Mouse (Mus musculus) lung, adult 2 months (tissue): ENCODE data around the gene Tesk1. TPM values are rescaled to one million over a fixed set of nuclear protein-coding genes. Genes with fewer than 3 reads are reported as not detected.

Source experiments
- DNase-seq: peaks from one replicate; pipeline ENCODE4 v3.0.0; 2022
- H3K4me1 ChIP-seq: fragments of 200-500 bp; 2 replicates; pipeline ENCODE4 v1.6.1; 2011; ENCODE audit warnings: low read length; ENCODE audit not compliant: control insufficient read depth, insufficient read depth
- H3K4me3 ChIP-seq: fragments of 200-500 bp; replicated peaks from 2 replicates; pipeline ENCODE3; 2011; ENCODE audit warnings: low read depth, mild to moderate bottlenecking, control low read depth, low read length; ENCODE audit errors: extremely low read depth
- CTCF ChIP-seq: fragments of 200-500 bp; IDR thresholded peaks from 2 replicates; pipeline ENCODE4 v1.5.1; 2011; ENCODE audit warnings: mild to moderate bottlenecking, low read length, control low read depth; ENCODE audit not compliant: insufficient read depth
- POLR2A ChIP-seq: fragments of 200-500 bp; IDR thresholded peaks from 2 replicates; pipeline ENCODE4 v1.6.1; 2011; ENCODE audit warnings: low read depth, mild to moderate bottlenecking, control low read depth, low read length, borderline replicate concordance; ENCODE audit errors: extremely low read depth
- whole genome bisulfite sequencing: fragments of 180-500 bp; shearing (Covaris S2); methylation state at CpG from one replicate; pipeline ENCODE4 v1.1.7; 2018; 5-methylcytosine and 5-hydroxymethylcytosine counted together
- polyA plus RNA-seq: library from polyadenylated mRNA; depleted of rRNA; stranded (reverse); fragments of >200 nt; gene quantifications from 2 replicates; pipeline ENCODE4 v1.2.3, GENCODE M21; 2012

The Tesk1 gene
- polyA plus RNA-seq, 1 experiment: 83.9 TPM

DNA sequence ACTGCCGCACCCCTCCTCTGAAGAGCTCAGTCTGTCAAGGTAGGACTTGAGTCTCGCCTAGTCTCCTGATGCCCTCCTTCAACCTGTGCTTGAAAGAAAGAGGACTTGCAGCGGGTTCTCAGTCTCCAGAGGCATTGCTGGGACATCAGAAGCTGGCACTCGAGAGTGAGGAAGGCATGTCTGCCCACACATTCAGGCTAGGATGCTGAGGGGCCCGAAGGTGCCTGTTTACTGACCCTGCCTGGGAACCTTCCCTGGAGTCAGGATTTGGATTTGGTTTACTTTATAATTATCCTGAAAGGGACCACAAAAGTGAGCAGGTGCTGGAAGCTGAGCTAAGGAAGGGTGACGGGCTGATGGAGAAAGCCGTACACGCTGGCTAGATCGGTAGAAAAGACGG is 40.3 kb upstream of the Tesk1 start:
- no peak for DNase-seq
- peaks cover 41% of the 10 kb centered on the region for H3K4me1 ChIP-seq
- 83% methylated on average over 10 of the region's 10 CpGs for WGBS

DNA sequence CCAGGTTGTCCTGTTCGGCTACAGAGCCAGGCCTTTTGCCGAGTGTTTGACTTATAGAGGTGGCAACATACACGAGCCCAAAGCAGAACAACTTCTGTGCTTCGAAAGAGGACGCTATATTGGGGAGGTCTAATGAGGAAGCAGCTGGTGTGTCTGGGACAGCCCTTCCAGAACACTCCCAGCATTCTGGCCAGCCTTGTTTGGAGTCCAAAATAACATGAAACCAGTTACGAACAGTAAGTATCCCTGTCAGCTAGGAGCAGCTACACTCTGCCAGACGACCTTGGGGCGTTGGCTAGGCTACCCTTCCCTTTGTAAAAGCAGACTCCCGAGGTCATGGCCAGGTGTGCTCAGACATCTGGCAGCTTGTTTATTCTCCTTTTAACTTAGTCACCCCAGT is 39.5 kb upstream of the Tesk1 start:
- TF ChIP-seq CTCF: no peak
- TF ChIP-seq POLR2A: peak; percentile 47; the same call in 1 of the 2 replicates
- DNase-seq: no peak
- H3K4me3 ChIP-seq: no peak overlapping the region
- peaks cover 41% of the 10 kb centered on the region for H3K4me1 ChIP-seq
- 40% methylated on average over 9 of the region's 9 CpGs for WGBS

More for the DNA sequence above, 40.3 kb upstream of the Tesk1 start:
- H3K4me3 ChIP-seq: no peak overlapping the region
- no peak for TF ChIP-seq POLR2A
- TF ChIP-seq CTCF: no peak

DNA sequence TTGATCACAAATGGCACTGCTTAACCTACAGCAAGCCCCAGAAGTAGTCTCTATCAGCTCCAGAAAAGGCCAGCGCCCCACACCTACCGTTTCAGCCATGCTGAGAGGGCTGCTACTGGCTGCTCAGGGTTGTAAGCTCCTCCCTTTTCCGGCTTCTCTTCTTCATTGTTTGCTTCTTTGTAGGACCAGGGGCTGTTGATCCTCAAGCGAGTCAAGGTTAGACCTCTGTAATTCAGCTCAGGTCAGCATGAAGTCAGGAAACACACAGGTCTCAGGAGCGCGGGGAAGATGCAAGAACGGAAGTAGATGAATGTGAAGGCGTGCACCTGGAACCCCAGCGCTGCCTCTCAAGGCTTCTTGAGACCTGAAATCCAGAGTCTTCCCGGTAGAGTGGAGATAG is 37.0 kb upstream of the Tesk1 start:
- no peak for DNase-seq
- H3K4me1 ChIP-seq: peaks cover 25% of the 10 kb centered on the region
- TF ChIP-seq POLR2A: no peak
- no peak for TF ChIP-seq CTCF
- 85% methylated on average over 10 of the region's 10 CpGs for WGBS
- H3K4me3 ChIP-seq: no peak overlapping the region

DNA sequence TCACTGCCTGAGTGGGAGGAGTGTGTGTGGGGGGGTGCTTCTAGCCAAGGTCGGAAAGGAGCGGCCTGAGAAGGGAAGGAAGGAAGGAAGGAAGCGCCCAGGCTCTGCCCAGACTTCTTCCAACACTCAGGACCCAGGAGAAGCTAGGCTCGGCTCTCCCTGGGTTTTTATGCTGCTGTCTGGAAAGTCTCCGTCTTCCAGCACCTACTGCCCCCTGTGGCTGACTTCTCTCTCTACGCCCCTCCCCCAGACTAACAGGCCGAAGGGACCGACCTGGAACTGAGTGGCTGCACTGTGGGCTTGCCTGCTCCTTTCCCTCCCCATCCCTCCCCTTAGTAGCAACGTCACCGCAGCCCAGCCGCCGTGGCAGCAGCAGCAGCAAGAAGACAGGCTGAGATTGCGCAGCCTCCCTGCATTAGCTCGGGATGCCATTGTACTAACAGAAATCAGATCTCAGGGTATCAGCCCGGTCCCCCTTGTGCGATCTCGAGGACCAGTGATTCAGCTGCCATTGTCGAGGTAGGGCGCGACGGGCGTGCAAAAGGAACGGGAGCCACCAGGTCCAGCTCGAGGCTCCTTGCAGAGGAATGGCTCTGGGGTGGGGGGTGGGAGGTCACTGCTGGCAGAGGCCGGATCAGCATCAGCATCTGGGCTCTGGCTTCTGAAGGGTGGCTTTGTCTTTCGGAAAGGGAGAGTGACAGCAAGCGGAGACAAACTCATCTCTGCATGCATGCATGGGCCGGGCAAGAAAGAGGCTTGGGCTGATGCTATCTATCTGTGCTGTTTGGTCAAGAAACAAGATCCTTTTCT is 35.4 kb upstream of the Tesk1 start:
- TF ChIP-seq POLR2A (peak; percentile 76; the same call in 1 of the 2 replicates), CTCF (peak; percentile 58)
- Histone ChIP-seq H3K4me1 (peaks cover 13% of the 10 kb centered on the region), H3K4me3 (peak overlapping the region; percentile 59)
- WGBS: 6% methylated on average over 28 of the region's 28 CpGs
- peak; percentile 71 for DNase-seq

DNA sequence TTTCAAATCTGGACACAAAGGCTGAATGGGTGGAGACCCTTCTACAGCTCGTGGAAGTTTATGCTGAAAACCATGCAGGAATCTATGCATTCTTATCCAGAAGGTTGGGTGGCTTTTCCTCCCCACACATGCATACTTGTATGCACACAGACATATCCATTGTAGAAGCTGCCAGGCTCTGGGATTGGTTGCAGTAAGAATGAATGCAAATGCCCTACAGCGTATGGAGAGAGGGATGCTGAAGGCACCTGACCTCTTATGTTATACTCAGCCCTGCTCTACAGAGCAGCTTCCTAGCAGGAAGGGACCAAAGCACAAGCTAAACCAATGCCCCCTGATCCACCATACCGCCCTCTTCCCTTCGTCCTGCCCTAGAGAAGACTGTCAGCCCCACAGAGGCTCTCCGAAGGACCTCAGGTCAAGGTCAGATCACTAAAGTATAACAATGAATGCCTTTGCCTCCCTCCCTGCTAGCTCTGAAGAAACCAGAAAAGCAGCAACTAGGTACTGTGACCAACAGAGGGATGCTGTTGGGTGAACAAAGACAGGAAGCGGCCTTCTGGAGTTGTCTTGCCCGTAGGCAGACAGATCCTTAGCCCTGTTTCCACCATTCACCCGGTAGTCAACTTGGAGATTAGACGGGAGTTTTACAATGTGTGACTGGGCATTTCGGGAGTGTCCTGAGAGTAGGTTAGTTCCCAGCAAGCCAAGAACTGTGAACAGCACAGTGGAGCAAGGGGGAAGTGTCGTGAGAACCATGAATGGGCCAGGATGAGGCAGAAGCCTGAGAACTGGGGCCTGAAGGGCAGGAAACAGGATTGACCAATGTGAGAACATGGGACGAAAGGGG is 34.4 kb upstream of the Tesk1 start:
- peaks cover 12% of the 10 kb centered on the region for H3K4me1 ChIP-seq
- 38% methylated on average over 12 of the region's 12 CpGs for WGBS
- H3K4me3 ChIP-seq: peak overlapping the region; percentile 50
- no peak for DNase-seq
- TF ChIP-seq CTCF (no peak), POLR2A (no peak)

DNA sequence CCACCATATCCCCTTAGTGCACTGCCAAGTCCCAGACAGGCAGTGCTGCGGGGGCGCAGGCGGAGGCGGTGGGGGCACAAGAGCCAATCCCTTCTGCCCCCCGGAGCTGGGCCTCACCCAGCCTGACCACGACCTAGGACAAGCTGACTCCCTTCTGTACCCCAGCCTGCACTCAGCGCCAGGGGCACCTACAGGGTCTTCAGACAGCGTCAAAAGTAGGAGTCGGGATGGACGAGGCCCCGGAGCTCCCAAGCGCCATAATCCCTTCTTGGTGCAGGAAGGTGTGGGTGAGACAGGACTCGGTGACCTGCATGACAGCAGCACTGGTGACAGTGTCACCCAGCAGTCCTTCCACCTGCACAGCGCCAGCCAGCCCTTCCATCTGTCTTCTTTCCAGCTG is 27.0 kb upstream of the Tesk1 start:
- H3K4me1 ChIP-seq: peaks cover 11% of the 10 kb centered on the region
- 90% methylated on average over 14 of the region's 14 CpGs for WGBS
- peak; percentile 5 for DNase-seq
- no peak overlapping the region for H3K4me3 ChIP-seq
- TF ChIP-seq POLR2A (no peak), CTCF (no peak)

DNA sequence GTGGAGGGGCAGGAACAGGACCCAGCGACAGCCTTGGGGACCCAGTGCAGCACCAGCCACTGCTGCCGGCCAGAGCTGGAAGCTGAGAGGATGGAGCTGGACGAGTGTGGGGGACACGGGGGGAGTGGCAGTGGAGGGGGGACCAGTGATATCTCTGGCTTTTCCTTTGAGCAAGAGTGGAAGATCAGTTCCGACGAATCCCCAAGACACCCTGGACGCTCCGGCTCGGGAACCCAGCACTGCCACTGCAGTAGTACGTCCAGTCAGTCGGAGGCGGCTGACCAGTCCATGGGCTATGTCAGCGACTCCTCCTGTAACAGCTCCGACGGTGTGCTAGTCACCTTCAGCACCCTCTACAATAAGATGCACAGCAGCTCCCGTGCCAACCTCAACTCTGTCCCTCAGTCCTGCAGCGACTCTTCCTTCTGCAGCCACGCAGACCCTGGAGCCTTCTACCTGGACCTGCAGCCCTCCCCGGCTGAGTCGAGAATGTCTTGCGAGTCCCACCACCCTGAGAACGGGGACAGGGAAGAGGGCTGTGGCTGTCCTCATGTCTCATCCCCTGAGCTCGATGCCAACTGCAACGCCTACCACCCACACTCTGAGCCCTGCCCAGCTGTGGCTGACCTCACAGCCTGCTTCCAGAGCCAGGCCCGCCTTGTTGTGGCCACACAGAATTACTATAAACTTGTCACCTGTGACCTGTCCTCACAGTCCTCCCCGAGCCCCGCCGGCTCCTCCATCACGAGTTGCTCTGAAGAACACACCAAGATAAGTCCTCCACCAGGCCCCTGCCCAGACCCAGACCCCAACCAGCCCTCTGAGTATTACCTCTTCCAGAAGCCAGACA is 26.3 kb upstream of the Tesk1 start:
- no peak overlapping the region for H3K4me3 ChIP-seq
- H3K4me1 ChIP-seq: peaks cover 15% of the 10 kb centered on the region
- WGBS: 83% methylated on average over 29 of the region's 29 CpGs
- TF ChIP-seq CTCF (no peak), POLR2A (no peak)
- DNase-seq: peak; percentile 23

DNA sequence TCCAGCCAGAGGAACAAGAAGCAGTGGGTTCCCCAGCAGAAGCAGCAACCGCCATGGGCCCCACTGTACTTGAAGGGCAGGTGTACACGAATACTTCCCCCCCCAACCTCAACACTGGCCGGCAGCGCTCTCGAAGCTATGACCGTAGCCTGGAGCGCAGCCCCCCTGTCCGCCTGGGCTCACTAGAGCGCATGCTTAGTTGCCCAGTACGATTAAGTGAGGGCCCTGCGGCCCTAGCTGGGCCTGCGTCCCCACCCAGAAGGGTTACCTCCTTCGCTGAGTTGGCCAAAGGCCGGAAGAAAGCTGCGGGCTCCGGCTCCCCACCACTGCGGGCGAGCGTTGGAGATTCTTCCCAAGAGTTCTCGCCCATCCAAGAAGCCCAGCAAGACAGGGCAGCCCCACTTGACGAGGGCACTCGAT is 25.7 kb upstream of the Tesk1 start:
- TF ChIP-seq POLR2A: no peak
- no peak for TF ChIP-seq CTCF
- 93% methylated on average over 22 of the region's 22 CpGs for WGBS
- H3K4me3 ChIP-seq: no peak overlapping the region
- DNase-seq: peak; percentile 3
- H3K4me1 ChIP-seq: peaks cover 15% of the 10 kb centered on the region
